In genomic region chr1:150392638-150393487, GRCm38 (mm10) we compare ENCODE assay signal across 8 mouse cellular contexts. TPM values are rescaled to one million over a fixed set of nuclear protein-coding genes. Genes with fewer than 3 reads are reported as not detected.
DNase-seq lines count a peak whose midpoint lies in the region; ATAC-seq and TF ChIP-seq lines count a peak whose summit lies in the region.

TSS of gene Tpr (plus strand) at chr1:150392838.
TSS of gene Odr4 (minus strand) at chr1:150393080.

- under 1% methylated on average over 76 of the region's 76 CpGs for WGBS in bone marrow, adult 2 months
- under 1% methylated on average over 64 of the region's 76 CpGs for WGBS in embryonic facial prominence, embryonic 15.5 days
- 1% methylated on average over 69 of the region's 76 CpGs for WGBS in limb, embryonic 14.5 days
- WGBS in midbrain, postnatal 0 days: 0% methylated on average over 72 of the region's 76 CpGs

- peaks cover 33% of the 10 kb centered on the region for H3K36me3 ChIP-seq in embryonic facial prominence, embryonic 15.5 days
- peaks cover 41% of the 10 kb centered on the region for H3K36me3 ChIP-seq in limb, embryonic 14.5 days (ENCODE audit: control insufficient read depth, insufficient read depth, low read length)
- H3K36me3 ChIP-seq in midbrain, postnatal 0 days (ENCODE audit: insufficient read depth, low read length): peaks cover 16% of the 10 kb centered on the region

- no peaks in the 10 kb centered on the region for H3K27me3 ChIP-seq in embryonic facial prominence, embryonic 15.5 days
- H3K27me3 ChIP-seq in limb, embryonic 14.5 days (ENCODE audit: control insufficient read depth, insufficient read depth, low read length): no peaks in the 10 kb centered on the region
- H3K27me3 ChIP-seq in midbrain, postnatal 0 days (ENCODE audit: insufficient read depth, low read length): no peaks in the 10 kb centered on the region

- peak; percentile 99 for DNase-seq in 416B (ENCODE audit: low read depth)
- DNase-seq in heart, adult 8-10 months (ENCODE audit: low spot score): peak; percentile 99
- peak; percentile 99 for DNase-seq in kidney, adult 9 months
- DNase-seq in limb, embryonic 14.5 days (ENCODE audit: low spot score): peak; percentile 99
- DNase-seq in midbrain, postnatal 0 days (ENCODE audit: low spot score): peak; percentile 99
- peak; percentile 93 to 95 for DNase-seq in spleen, postnatal 14 days (ENCODE audit: low spot score in 2 of 2)

- peak within 1 kb of the TSS; percentile 94 for H3K4me3 ChIP-seq in bone marrow, adult 2 months (replicated peaks; ENCODE audit: control insufficient read depth, low read depth, low read length)
- H3K4me3 ChIP-seq in embryonic facial prominence, embryonic 15.5 days (replicated peaks): peak within 1 kb of the TSS; percentile 82
- peak within 1 kb of the TSS; percentile 57 for H3K4me3 ChIP-seq in limb, embryonic 14.5 days (replicated peaks; ENCODE audit: low read length)
- peak within 1 kb of the TSS; percentile 79 for H3K4me3 ChIP-seq in midbrain, postnatal 0 days (ENCODE audit: low read depth, low read length)

- ATAC-seq in embryonic facial prominence, embryonic 15.5 days (ENCODE audit: insufficient number of reproducible peaks, low FRiP score, low TSS enrichment, low read depth): peak; percentile 99
- peak; percentile 97 for ATAC-seq in limb, embryonic 14.5 days (ENCODE audit: low FRiP score, low read depth)
- peak; percentile 98 for ATAC-seq in midbrain, postnatal 0 days (ENCODE audit: low FRiP score)

- peak within 1 kb of the TSS; percentile 56 for H3K4me2 ChIP-seq in embryonic facial prominence, embryonic 15.5 days (replicated peaks)
- peak within 1 kb of the TSS; percentile 64 for H3K4me2 ChIP-seq in limb, embryonic 14.5 days (replicated peaks; ENCODE audit: low read depth, low read length, severe bottlenecking)
- H3K4me2 ChIP-seq in midbrain, postnatal 0 days (ENCODE audit: low read depth, low read length, poor library complexity, severe bottlenecking): peak within 1 kb of the TSS; percentile 64

- H3K27ac ChIP-seq in bone marrow, adult 2 months (ENCODE audit: control insufficient read depth, insufficient read depth, low read depth, low read length, poor library complexity): peak within 1 kb of the TSS; percentile 89
- peak within 1 kb of the TSS; percentile 96 for H3K27ac ChIP-seq in embryonic facial prominence, embryonic 15.5 days (replicated peaks)
- H3K27ac ChIP-seq in limb, embryonic 14.5 days (replicated peaks; ENCODE audit: low read depth, low read length): peak within 1 kb of the TSS; percentile 87
- peak within 1 kb of the TSS; percentile 91 for H3K27ac ChIP-seq in midbrain, postnatal 0 days (ENCODE audit: low read depth, low read length)

- H3K9me3 ChIP-seq in embryonic facial prominence, embryonic 15.5 days (replicated peaks): no peaks in the 10 kb centered on the region
- H3K9me3 ChIP-seq in limb, embryonic 14.5 days (ENCODE audit: control insufficient read depth, low read length): no peaks in the 10 kb centered on the region
- H3K9me3 ChIP-seq in midbrain, postnatal 0 days (ENCODE audit: low read length): no peaks in the 10 kb centered on the region

- peak within 1 kb of the TSS; percentile 64 for H3K9ac ChIP-seq in embryonic facial prominence, embryonic 15.5 days
- H3K9ac ChIP-seq in limb, embryonic 14.5 days (ENCODE audit: low read depth, low read length, severe bottlenecking): peak within 1 kb of the TSS; percentile 59
- peak within 1 kb of the TSS; percentile 73 for H3K9ac ChIP-seq in midbrain, postnatal 0 days (replicated peaks; ENCODE audit: low read length, poor library complexity, severe bottlenecking)

- H3K4me1 ChIP-seq in bone marrow, adult 2 months (ENCODE audit: control insufficient read depth, insufficient read depth, low read length): no peaks in the 10 kb centered on the region; the same call in 1 of the 2 replicates
- H3K4me1 ChIP-seq in embryonic facial prominence, embryonic 15.5 days: peaks cover 7% of the 10 kb centered on the region
- H3K4me1 ChIP-seq in limb, embryonic 14.5 days (ENCODE audit: control insufficient read depth, insufficient read depth, low read length): 0 out of 2 replicates have a peak, but pooled peaks cover 4% of the 10 kb centered on the region
- no peaks in the 10 kb centered on the region; the same call in 1 of the 2 replicates for H3K4me1 ChIP-seq in midbrain, postnatal 0 days (ENCODE audit: insufficient read depth, low read length)

- peak; percentile 73 for TF ChIP-seq CTCF in bone marrow, adult 2 months (IDR thresholded peaks at IDR 0.05; ENCODE audit: control insufficient read depth, insufficient read depth, low read length)
- TF ChIP-seq CTCF in midbrain, postnatal 0 days (IDR thresholded peaks at IDR 0.05): peak; percentile 85

- TF ChIP-seq POLR2A in bone marrow, adult 2 months (IDR thresholded peaks at IDR 0.05; ENCODE audit: borderline replicate concordance, control insufficient read depth, low read depth, low read length): peak; percentile 58; the same call in 1 of the 2 replicates
- TF ChIP-seq POLR2A in limb, embryonic 14.5 days (IDR thresholded peaks at IDR 0.05; ENCODE audit: borderline replicate concordance, extremely low read depth, insufficient read depth, insufficient read length): peak; percentile 93

RNA-seq across cellular contexts. Expression of gene Tpr, which starts in this region (rescaled TPM):
- polyA plus RNA-seq in bone marrow, adult 2 months (2011; ENCODE audit: insufficient read depth, insufficient read length, low replicate concordance, missing spikeins): 83.5 and 144 TPM in 2 replicates
- 157 and 166 TPM in 2 replicates for polyA plus RNA-seq in embryonic facial prominence, embryonic 15.5 days (2015; fragmentation: Nextera tagmentation; extraction: Ambion mirVana)
- 100 to 1,000 TPM; 123 to 151 (median 134) TPM for total RNA-seq in heart, adult 8-10 months (2022)
- polyA plus RNA-seq in limb, embryonic 14.5 days (2012; rRNA removed): 89.4 and 122 TPM in 2 replicates
- 154 and 177 TPM in 2 replicates for polyA plus RNA-seq in limb, embryonic 14.5 days (2014; fragmentation: Nextera tagmentation; extraction: Ambion mirVana)
- 80.8 and 84.8 TPM in 2 replicates for total RNA-seq in midbrain, postnatal 0 days (2014; rRNA removed)
- 116 and 147 TPM in 2 replicates for polyA plus RNA-seq in midbrain, postnatal 0 days (2015; fragmentation: Nextera tagmentation; extraction: Ambion mirVana)

RNA-seq across cellular contexts. Expression of gene Odr4, which starts in this region (rescaled TPM):
- polyA plus RNA-seq in bone marrow, adult 2 months (2011; ENCODE audit: insufficient read depth, insufficient read length, low replicate concordance, missing spikeins): 10.3 and 19.3 TPM in 2 replicates
- 38.6 and 41.6 TPM in 2 replicates for polyA plus RNA-seq in embryonic facial prominence, embryonic 15.5 days (2015; fragmentation: Nextera tagmentation; extraction: Ambion mirVana)
- 10 to 100 TPM; 21.8 to 27.0 (median 22.8) TPM for total RNA-seq in heart, adult 8-10 months (2022)
- 20.8 and 29.4 TPM in 2 replicates for polyA plus RNA-seq in limb, embryonic 14.5 days (2012; rRNA removed)
- 42.6 and 42.9 TPM in 2 replicates for polyA plus RNA-seq in limb, embryonic 14.5 days (2014; fragmentation: Nextera tagmentation; extraction: Ambion mirVana)
- 20.1 and 36.8 TPM in 2 replicates for total RNA-seq in midbrain, postnatal 0 days (2014; rRNA removed)
- polyA plus RNA-seq in midbrain, postnatal 0 days (2015; fragmentation: Nextera tagmentation; extraction: Ambion mirVana): 44.3 and 45.2 TPM in 2 replicates

Comparison
In these comparisons a context has a peak if more than half of its experiments do, and no peak if none do; other contexts are left out.
1. Peak in every context shown above with its lines: DNase-seq, ATAC-seq, H3K4me3 ChIP-seq and H3K27ac ChIP-seq.